Mouse (Mus musculus): ENCODE data around the gene Nemp1.

Nemp1 gene

DNA sequence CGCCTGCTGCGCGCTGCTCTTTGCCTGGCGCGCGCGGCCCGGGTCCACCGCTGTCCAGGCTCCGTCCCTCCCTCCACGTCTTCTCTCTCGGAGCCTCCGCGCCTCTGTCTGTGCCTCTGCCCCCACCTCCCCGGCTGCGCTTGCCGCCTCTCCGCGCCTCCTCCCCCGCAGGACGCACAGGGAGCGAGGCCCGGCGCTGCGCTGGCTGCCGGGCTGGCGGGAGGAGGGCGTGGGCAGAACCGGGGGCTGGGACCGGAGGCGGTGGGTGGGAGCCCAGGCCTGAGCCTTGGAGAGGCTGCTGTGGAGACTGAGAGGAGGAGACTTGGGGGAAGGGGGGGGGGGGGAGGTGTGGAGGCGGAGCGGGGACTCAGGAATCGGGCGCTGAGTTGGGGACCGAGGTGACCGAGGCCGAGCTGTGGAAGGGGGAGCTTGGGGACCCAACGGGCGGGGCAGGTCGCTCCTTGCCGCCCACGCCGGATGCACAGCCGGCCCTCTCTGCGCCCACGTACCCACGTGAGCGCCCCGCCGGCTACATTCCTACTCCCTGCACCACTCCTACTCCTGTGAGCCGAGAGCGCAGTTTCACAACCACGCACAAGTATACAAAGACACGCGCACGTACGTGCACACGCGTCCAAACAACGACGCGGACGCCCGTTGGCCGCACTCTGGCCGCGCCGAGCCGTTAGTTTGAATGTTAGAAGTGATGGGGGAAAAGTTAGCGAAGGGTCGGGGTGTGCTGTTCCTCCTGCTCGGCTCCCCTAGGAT, at the start of gene Nemp1:
Nemp1 (plus strand) TSS at position 401 of the 768 bp plus-strand sequence.
- peak; percentile 72 to 80 for DNase-seq (ENCODE audit: low spot score in 2 of 2)

DNA sequence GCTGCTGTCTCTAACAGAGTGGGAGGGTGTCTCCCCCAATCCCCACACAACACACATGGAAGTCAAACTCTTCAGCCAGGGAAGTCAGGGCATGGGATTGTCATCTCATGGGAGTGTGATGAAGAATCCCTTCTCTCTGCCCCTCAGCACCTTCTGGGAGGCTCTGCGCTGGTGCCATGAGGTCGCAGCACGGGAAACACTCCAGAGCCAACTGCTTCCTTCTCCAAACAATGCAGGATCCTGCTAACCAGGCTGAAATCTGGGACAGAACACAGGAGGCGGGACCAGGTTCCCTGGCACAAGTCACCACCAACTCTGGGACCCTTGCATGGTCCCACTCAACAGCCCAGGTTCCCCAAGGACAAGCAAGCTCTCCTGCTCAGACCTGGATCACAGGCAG, 49.4 kb upstream of the Nemp1 start:
- no peak for DNase-seq (ENCODE audit: low spot score in 2 of 2)

DNA sequence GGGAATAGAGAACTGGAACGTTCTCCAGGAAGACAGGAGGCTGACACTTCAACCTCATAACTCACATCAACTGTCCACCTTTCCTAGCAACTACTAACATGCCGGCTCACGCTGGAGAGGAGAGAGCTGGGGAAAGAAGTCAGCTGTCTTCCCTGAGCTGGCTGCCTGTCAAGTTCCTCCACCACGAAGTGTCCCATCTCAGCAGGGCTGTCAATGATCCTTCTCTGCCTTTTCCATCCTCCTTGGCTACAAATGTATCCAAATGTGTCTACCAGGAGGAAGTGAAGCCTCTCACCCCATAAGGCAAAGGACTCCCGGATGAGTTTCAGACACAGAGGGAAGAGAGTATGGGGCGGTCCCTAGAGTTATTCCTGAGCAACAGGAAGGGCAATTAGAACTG, 48.5 kb upstream of the Nemp1 start:
- no peak for DNase-seq (ENCODE audit: low spot score in 2 of 2)

DNA sequence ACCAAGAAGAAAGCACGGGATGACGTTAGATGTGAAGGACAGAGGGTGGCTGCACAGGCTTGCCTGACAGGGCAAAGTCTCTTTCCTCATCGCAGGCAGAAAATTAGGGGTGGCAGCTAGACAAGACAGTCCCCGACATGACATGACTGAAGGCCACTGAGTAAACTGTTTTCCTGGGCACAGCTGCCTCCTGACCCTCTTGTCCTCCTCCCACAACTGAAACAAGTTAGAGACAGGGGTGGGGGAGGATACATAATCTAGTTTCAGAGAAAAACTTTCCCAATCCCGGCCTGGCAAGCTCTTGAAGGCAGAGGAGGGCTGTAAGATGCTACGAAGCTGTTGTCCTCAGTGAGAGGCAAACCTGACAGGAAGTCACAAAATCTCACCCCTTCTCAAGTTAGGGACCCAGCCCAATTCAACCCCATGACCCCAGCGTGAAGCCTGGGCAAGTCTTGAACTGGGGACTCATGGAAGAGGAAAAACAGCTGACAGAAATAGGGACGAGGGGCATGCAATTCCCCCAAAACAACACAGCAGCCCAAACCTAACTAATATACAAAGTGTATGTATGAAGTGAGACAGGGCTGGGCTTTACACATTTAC, 47.5 kb upstream of the Nemp1 start:
- DNase-seq (ENCODE audit: low spot score in 2 of 2) = no peak

DNA sequence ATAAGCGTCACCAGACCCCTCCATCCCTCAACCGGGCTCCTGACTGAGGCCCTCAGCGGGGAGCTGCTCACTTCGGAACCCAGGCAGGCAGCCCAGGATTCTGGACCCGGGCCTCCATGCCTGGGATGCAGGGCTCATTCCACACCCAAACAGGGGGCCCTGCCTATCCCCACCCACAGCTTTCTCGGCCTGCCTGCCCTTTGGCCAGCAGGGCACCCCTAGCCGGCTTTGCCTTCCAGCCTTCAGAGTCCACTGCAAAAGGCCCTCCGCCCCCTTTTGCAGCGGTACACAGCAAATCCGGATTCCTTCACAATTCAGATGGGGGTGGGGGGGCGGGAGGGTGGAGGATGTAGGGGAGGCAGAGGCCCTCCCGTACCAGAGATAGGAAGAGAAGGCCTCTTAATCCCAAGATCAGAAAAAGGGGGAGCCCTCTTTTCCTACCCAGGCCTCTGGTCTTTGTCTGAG, 46.7 kb upstream of the Nemp1 start:
- no peak for DNase-seq (ENCODE audit: low spot score in 2 of 2)

DNA sequence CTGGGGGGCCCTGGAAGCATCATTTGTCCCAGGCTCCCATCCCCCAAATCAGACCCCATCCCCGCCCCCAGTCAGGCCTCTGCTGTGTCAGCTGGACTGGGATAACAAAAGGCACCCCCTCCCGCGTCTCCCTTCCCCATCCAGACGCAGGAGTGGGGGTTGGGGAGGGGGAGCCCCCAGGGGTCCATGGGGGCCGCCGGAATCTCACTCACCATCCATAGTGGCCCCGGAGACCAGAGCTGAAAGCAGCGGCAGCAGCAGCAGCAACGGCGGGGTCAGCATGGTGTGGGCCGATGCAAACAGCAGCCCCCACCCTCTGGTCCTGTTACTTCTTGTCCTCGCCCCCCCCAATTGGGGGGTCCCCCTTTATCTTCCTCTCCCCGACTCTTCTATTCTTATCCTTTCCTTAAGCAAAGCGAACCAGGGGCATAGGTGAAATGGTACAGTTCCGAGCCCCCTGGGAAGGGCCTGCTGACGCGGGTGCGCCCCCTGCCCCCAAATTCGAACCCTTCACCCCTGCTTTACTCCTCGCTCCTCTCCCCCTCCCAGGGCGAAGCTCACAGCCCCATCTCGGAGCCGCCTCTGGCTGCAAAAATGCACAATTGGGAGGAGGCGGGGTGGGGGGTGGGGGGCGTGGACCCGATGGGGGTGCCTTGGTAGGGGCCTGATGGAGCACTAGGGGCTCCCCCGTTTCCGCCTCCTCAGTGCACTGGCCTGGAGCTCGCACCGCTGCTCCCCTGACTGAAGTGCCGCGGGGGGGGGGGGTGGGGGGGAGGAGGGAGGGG, 46.1 kb upstream of the Nemp1 start, which contains the start of gene Lrp1:
Lrp1 (minus strand) TSS at position 743 of the 785 bp plus-strand sequence.
- no peak for DNase-seq (ENCODE audit: low spot score in 2 of 2)

DNA sequence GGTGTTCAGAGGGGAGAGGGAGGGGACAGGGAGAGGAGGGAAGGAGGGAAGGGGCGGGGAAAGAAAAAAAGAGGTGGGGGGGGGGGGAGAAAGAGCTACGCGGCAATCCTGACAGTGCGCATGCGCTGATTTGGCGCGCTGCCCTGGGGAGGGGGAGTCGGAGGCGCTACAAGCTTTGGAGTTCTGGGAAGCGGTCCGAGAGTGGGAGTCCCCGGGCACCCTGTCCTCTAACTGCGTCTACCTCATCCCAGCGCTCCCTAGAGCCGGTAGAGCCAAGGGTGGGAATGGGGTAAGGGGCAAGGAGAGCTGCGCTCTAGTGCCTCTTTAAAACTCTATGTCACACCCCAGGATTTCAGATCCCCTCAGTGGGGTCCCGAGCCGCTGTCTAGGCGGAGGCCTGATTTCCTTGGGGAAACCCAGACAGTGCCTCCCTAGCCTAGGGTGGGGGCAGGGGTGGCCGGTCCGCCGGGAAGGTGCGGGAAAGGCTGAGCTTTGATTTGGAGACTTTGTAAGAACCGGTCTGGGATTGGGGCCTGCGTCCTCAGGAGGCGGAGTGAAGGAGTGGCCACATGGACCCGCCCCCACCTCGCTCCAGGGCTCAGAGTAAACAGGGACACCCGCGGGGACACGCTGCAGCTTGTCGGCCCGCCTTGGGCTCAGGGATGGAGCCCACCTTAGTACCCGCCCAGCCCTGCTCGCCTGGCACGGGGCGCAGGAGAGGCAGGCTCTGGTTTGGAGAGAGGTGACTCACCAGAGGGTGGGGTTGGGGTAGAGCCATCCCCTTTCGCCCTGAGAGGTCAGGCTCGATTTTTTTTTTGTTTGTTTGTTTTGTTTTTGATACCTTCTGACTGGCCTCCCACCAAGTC, 45.3 kb upstream of the Nemp1 start:
- DNase-seq (ENCODE audit: low spot score in 2 of 2) = peak; percentile 46 to 63

DNA sequence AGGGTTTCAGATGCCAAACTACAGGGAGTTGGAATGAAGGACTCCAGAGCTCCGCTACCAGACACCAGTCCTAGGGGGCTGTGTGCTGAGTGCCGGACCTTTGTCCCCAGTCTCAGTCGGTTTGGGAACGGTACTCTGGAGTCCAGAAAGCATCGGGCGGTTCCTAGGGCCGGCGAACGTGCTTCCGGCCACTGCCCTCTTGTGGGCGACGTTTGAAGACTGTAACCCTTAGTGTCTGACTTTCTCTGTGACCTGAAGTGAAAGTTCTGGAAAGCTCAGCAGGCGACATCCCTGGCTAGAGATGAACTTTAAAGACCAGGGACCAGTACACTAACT, 44.7 kb upstream of the Nemp1 start:
- peak; percentile 46 to 57 for DNase-seq (ENCODE audit: low spot score in 2 of 2)

DNA sequence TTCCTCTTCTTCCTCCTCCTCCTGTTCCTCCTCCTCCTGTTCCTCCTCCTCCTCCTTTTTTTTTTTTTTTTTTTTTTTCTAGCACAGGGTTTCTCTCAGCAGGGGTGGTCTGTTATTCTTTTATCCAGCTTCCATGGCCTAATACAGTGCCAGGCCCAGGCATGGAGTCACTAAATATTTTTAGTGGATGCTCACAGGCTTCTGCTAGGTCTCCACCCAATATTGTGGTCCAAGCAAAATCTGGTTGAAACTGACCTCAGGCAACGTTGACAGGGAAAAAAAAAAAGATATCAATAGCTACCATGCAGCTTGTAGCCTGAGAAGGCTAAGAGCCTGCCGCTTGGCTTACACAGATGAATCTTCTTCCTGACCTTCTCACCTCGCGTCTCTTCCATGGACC, 44.0 kb upstream of the Nemp1 start:
- DNase-seq (ENCODE audit: low spot score in 2 of 2) = no peak

DNA sequence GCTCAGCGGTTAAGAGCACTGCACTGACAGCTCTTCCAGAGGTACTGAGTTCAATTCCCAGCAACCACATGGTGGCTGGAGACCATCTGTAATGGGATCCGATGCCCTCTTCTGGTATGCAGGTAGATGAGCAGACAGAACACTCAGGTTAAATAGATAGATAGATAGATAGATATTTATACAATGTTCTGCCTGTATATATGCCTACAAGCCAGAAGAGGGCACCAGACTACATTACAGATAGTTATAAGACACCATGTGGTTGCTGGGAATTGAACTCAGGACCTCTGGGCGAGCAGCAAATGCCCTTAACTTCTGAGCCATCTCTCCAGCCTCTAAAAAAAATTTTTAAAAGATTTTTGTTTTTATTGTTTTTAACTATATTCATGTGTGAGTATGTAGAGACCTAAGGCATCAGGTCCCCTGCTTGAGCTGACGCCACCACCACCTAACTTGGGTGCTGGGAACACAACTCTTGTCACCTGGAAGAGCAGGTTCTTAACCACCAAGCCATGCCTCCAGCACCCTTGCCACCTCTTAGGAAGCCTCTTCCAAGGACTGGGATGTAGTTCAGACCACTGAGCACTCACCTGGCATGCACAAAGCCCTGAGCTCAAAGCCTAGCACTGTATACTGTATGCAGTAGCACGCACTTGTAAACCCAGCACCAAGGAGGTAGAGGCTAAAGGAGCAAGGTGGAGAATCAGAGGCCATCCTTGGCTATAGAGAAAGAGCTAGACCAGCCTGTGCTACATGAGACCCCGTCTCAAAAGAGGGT, 43.1 kb upstream of the Nemp1 start:
- DNase-seq (ENCODE audit: low spot score in 2 of 2) = no peak

DNA sequence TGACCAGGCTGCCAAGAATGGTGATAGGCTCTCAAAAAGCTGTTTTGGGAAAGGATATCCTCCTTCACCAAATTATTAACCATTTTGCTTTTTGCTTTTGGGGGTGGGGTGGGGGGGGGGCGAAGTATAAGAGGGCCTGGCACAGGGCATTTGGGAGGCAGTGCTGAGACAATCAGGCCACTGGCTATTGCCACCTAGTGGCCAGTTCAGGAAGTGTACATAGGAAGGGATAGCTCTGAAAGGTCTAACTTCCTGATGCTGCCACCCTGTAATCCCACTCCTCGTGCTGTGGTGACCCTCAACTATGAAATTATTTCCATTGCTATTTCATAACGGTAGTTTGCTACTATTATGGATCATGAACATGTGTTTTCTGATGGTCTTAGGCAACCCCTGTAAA, 40.3 kb upstream of the Nemp1 start:
- DNase-seq (ENCODE audit: low spot score in 2 of 2) = peak; percentile 37 to 50

DNA sequence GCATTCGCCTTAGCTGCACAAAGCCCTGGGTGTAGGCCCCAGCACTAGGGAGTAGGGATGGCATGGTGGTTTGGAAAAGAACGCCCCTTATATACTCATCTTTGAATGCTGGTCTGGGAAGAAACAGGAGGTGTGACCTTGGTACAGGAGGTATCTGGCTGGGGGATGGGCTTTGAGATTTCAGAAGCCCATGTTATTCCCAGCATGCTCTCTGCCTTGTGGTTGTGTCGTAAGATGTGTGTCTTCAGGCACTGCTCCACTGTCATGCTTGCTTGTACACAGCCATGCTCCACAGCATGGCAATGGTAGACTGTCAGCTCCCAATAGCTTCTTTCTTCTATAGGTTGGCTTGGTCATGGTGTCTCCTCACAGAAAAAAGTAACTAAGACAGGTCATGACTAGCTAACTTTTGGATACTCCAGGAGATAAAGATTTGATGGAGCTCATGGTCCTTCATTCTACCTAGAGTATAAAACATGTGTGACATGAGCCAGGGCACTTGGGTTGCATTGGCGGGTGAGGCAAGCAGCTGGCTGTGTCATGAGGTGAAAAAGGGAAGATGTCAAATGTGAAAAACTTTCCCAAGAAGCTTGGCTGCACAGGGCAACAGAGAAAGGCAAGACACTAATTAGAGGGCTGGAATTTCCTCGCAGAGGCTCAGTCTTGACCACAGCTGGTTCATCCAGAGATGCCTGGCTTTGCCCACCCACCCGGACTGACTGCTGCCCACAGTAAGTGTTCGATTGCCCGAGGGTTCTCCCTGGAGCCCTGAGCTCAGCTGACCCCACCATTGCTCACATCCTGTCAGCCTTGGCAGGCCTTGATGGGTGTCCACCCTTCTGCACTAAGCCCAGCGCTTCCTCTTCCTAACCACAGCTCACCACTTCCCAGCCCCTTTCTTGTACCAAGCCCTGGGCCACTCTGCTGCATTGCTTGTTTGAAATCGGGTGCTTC, 35.2 kb upstream of the Nemp1 start:
- peak; percentile 45 to 59 for DNase-seq (ENCODE audit: low spot score in 2 of 2)

DNA sequence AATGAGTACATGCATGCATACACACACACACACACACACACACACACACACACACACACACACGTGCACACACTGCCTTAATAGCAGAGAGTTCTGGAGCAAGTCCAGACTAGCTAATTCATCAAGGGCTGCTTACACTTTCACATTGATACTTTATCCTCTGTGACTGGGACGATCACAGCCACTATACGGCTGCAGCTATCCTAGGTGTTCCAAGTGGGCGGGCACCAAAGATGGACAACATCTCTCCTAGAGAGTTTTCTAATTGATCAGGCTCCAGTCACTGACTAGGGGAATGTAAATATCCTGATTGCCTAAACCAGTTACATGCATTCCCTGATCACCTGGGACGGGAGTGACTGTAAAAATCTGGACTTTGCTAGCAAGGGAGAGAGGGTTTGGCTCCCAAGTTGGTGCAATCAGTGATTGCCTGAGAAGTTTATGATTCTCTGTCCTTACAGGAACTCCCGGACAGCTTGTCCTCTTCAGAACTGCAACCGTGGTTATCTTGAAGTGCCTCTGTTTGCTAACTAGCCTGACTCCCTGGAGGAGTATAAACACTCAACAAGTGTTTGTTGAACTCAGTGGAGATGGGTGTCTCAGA, 33.9 kb upstream of the Nemp1 start:
- DNase-seq (ENCODE audit: low spot score in 2 of 2) = no peak

DNA sequence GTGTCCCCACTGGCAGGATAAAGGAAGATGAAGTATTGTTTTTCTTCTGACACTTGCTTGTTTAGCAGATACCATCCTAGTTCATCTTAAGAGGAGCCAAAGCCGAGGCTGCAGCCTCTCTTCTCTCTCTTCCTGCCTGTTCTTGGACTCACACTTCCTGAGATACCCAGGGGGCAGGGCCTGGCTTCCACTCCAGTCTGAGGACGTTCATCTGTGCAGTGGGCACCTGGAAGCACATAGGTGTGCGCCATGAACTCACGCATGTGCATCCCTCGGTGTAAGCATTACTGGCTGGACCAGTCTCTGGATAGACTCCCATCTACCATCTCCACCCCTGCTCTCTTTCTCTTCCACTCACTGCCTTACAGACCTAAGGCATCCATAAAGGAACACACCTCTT, 26.3 kb upstream of the Nemp1 start:
- no peak for DNase-seq (ENCODE audit: low spot score in 2 of 2)

DNA sequence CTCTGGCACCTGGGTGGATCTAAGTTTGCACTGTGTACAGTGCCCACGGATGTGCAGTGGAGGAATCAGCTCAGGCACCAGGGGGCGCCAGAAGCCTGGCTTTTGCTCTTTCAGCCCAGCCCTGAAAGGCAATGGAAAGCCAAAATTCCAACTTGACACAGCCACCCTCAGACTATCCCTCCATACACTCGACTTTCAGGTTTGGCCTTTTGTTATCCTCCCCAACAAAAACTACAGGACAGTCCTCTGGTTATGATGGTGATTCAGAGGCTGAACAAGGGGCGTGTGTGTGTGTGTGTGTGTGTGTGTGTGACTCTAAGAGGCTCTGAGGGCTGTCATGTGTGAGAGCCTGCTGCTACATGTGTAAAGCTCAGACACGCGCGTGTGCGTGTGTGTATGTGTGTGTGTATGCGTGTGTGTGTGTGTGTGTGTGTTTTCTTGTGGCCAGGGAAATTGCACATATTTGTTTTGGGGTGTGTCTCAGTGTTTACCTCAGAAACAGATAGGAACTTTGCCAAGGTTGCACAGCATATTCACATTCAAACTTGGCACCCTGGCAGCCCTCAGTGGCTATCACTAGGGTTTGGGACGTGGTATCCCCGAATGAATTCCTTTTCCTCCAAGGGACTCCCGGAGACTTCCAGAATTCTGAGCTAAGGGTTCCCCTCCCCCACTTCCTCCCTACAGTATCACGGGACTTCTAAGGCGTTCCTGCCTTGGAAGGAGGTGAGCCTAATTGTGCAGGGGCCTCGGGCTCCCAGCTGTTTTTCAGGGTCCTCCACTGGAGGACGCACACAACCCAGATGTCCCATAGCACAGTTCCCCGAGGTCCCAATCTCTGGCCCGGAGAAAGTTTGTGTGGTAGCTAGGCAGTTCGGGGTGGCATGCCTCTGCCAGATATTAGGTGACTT, 24.6 kb upstream of the Nemp1 start:
- DNase-seq (ENCODE audit: low spot score in 2 of 2) = peak; percentile 79 to 85

DNA sequence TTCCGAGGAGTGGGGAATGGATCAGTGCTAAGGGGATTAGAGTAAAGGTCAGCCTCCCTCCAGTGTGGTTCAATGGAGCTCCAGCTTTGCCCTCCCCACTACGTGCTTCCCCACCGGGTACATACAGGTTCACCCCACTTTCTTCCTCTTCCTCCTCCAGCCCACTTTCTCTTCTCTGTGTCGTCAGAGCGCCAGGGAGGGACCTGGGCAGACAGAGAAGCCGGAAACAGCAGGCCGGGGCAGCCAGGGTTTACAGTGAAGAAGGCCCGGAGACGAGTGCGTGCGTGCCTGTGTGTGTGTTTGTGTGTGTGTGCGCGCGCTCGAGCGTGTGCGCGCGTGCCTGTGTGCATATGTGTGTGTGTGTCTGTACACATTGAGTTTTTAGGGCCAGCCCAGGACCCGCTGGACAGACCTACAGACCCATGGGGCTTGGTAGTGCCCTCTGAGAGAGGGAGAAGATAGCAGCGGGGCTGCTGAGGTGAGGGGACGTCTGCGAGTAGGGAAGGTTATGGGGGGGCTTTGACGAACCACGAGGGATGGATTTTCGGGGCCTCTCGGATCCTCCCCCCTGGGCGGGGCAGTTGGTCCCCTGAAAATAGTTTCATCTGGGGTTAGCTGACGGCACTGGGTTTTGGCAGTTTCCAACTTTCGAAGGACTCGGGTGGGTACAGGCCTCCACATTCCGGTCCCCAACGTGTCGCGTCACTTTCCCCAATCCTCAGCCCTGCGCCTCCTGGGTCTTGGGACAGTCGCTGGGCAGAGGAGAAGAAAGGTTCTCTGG, 23.7 kb upstream of the Nemp1 start, which contains the start of gene Stat6:
Stat6 (plus strand) TSS at position 215 of the 781 bp plus-strand sequence.
- DNase-seq (ENCODE audit: low spot score in 2 of 2) = peak; percentile 86 to 89

DNA sequence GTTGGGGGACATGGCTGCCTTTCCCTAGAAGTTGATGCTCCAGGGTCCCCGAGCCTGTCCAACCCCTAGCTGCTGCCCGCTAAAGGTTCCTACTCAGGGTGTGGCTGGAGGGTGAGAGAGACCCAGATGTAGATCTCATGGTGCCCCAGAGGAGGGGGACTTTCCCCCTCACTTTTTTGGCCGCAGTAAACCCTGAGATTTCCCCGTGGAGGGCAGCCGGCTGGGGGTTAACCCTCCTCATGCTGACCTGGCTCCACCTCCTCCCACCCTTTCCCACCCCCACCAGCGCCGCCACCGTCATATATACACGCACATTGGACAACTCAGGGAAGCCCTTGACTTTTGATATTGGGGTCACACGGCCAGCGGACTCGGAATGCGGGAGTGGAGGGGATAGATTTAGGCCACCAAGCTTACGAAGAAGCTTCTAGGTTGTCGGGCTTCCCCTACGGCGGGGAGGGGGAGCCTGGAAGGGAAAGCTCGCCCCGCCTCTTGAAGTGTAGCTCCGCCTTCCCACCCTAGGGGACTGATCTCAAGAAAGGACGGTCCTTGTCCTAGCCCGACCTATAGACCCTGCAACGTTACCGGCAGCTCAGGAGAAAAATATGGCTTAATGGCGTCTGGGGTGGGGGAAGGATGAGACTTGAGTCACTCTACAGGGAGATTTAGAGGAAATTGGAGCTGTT, 23.0 kb upstream of the Nemp1 start:
- DNase-seq (ENCODE audit: low spot score in 2 of 2) = peak; percentile 82 to 83
